Mouse (Mus musculus) cortical plate, adult 2 months (tissue): ENCODE measurements at regions not wholly inside any gene's neighbourhood (a gene's known extent, or its start where the extent isn't known, plus 50 kb on each side); places are given as distances from the start of the nearest gene placed in this dataset.
A peak's percentile ranks its signal among the peaks of the same experiment; 100 is the strongest.

Source experiments
- H3K27ac ChIP-seq: fragments of 200-500 bp; 2 replicates; pipeline ENCODE4 v1.5.1; 2012; ENCODE audit warnings: low read length, control low read depth, inconsistent platforms; ENCODE audit not compliant: insufficient read depth
- H3K4me1 ChIP-seq: fragments of 200-500 bp; 2 replicates; pipeline ENCODE4 v1.6.1; 2011; ENCODE audit warnings: low read length; ENCODE audit not compliant: control insufficient read depth, insufficient read depth
- H3K4me3 ChIP-seq: fragments of 200-500 bp; 2 replicates; pipeline ENCODE4 v1.5.1; 2011; ENCODE audit warnings: mild to moderate bottlenecking, low read length, control low read depth; ENCODE audit not compliant: insufficient read depth
- CTCF ChIP-seq: fragments of 200-500 bp; IDR thresholded peaks from 2 replicates; pipeline ENCODE4 v1.5.1; 2011; ENCODE audit warnings: mild to moderate bottlenecking, control low read depth, low read length; ENCODE audit not compliant: insufficient read depth; ENCODE audit errors: extremely low read depth
- POLR2A ChIP-seq: fragments of 200-500 bp; IDR thresholded peaks from 2 replicates; pipeline ENCODE4 v1.6.1; 2011; ENCODE audit warnings: mild to moderate bottlenecking, low read length, control low read depth; ENCODE audit not compliant: insufficient read depth; ENCODE audit errors: extremely low read depth

DNA sequence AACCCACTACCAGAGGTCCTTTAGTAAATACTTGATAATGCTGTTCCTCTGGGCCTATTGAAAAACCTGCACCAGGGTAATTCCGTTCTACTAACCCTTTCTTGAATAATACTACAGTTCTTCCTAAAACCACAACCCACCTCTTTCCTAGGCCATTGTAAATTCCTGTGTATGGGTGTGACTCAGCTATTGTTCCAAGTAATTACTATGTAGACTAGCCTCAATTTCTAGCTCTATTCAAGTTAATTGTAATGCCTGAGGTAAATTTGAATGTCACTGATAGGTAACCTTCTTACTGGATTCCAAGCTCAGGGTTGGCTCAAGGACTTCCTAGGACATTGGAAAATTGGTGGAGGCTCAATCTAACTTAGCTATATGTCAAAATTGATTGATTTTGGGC is 185.1 kb upstream of the Slc5a7 start:
- no peak for TF ChIP-seq POLR2A
- TF ChIP-seq CTCF = no peak
- Histone ChIP-seq H3K4me1 (no peaks in the 10 kb centered on the region), H3K4me3 (no peak overlapping the region), H3K27ac (no peak overlapping the region)

DNA sequence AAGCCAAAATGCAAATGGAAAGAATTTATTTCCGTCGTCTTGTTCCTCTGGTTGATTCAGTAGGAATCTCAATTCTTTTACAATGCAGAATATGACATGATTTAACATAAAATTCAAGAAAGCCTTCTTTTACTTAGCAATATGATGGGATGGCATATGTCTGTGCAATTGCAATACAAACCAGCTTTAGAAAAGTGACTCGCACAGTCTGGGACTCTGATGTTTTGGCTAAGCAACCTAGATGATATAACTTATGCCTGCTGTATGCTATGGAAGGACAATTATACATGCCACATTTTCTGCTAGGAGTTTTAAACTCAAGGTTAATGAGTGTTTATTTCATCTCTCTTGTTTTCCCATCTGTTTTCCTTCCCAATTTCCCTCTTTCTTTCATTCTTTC is 141.1 kb upstream of the Slc5a7 start:
- no peak overlapping the region for H3K27ac ChIP-seq
- TF ChIP-seq POLR2A = no peak
- no peak for TF ChIP-seq CTCF
- H3K4me1 ChIP-seq = no peaks in the 10 kb centered on the region
- H3K4me3 ChIP-seq = no peak overlapping the region

DNA sequence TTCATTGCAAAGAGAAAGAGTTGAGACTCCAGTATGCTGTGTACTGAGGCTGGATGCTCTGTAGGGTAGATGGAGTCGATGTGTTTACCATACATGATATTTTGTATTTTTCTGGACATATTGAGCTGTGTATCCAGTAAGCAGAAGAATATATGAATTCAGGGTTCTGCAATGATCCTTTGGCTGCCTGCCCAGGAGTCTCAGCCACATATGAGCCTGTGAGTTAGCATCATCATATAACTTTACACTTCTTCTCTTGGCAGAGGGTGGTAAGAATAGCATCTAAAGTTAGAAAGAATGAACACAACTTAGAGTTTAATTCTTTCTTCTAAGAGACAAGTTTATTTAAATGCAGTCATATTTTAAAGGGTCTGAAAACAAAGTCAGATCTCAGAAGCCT is 139.6 kb upstream of the Slc5a7 start:
- no peak for TF ChIP-seq CTCF
- no peak for TF ChIP-seq POLR2A
- Histone ChIP-seq H3K27ac (no peak overlapping the region), H3K4me1 (no peaks in the 10 kb centered on the region), H3K4me3 (no peak overlapping the region)

DNA sequence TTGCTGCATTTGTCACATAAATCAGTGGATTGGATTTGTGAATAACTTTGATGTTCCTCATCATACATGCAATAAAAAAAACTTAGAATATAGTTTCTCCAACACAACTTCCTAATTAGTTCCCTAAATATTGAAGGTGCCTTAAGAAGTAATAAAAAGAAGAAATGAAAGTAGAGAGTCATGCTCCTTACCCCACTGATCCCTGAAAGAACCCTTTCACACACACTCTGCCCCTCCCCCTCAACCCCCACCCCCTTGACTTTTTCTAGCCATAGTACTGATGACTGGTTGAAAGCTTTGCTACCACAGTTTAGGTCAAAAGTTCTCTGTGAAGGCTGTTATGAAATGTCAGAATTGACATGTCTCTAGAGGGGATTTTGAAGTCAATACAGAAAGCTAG is 131.1 kb upstream of the Slc5a7 start:
- Histone ChIP-seq H3K4me1 (no peaks in the 10 kb centered on the region), H3K27ac (no peak overlapping the region), H3K4me3 (no peak overlapping the region)
- TF ChIP-seq CTCF = no peak
- no peak for TF ChIP-seq POLR2A

DNA sequence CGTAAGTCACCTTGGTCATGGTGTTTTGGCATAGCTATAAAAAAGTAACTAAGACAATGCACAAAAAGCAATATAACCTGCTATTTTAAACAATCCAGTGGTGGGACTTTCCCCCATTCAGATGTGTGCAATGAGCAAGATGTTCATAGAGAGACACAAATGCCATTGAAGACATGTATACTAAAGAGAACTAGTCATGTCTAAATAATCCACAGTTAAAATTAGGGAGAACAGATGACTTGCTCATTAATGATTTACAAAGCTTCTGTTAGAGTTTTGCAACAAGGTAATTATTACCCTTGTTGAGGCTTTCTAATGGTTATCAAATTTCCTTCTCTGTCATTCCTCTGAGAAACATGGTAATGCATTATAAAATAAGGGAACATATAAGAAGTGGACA is 115.4 kb upstream of the Slc5a7 start:
- Histone ChIP-seq H3K4me3 (no peak overlapping the region), H3K4me1 (no peaks in the 10 kb centered on the region), H3K27ac (no peak overlapping the region)
- TF ChIP-seq CTCF = no peak
- no peak for TF ChIP-seq POLR2A

DNA sequence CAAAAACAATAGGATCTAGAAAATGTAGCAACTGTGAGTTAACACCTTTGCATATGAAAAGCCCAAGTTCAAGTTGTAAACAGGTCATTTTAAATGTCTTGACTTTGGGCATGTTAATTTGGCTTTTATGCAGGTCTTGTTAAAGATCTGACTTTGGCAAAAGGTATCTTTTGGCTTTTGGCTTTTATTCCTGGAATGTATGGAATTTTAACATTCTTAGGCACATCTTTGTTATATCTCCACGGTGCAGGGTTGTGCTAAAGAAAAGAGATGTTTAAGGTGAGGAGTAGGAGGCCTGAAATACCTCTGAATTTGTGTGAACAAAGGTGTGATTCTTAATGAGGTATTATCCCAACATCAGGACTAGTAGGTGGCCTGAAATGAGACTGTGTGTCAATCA is 97.6 kb upstream of the Slc5a7 start:
- H3K27ac ChIP-seq = no peak overlapping the region
- TF ChIP-seq CTCF (no peak), POLR2A (no peak)
- no peak overlapping the region for H3K4me3 ChIP-seq
- no peaks in the 10 kb centered on the region for H3K4me1 ChIP-seq

DNA sequence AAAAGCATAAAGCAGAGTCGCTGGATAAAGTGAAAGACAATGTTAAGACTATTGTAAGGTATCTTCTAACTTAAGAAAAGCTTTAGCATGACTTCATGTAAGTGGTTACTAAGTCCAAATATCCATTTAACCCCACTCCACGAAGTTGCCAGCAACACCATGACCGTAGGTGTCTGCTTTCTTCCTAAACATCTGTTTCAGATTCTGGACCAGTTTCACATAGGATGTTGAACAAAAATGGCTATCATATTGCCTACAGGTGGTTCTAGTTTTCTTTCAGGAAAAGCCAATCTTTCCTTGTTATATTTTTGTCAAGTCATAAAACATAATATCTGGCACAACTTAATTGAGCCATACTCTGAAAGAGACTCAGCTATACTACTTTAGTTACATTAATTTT is 78.7 kb upstream of the Slc5a7 start:
- no peak overlapping the region for H3K27ac ChIP-seq
- TF ChIP-seq CTCF (no peak), POLR2A (no peak)
- H3K4me3 ChIP-seq = no peak overlapping the region
- H3K4me1 ChIP-seq = no peaks in the 10 kb centered on the region

DNA sequence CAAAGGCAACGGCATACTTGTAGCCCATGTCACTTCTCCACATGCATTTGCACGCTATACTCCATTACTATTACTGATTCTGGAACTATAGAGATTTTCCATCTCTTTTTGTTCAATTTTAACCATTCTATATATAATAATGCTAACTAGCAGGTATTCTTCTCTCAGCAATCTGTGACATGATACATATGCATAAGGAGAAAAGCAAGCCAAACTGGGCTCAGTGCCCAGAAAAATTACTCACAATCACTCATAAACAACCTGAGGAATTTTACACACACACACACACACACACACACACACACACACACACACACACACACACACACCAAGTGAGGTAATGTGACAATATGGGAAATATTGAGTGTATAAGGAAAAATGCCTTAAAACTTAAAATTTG is 69.8 kb upstream of the Slc5a7 start:
- Histone ChIP-seq H3K4me1 (no peaks in the 10 kb centered on the region), H3K4me3 (no peak overlapping the region), H3K27ac (no peak overlapping the region)
- TF ChIP-seq POLR2A = no peak
- no peak for TF ChIP-seq CTCF

DNA sequence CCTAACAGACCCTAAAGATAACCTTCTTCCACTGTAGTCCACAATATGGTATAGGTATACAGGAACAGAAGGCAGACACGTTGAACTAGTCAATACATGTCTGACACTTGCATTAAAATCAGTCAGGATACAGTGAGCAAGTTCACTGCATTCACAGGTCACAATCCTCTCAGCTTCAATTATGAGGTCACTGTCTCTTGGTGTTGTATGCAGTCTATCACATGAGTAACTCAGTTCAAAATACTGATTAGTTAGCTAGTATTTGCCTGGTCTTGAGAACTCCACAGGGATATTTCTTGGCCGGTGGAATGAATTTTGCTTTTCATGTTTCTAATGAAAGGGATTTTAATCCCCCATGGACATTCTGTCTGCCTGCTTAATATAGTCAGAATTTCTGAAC is 69.1 kb upstream of the Slc5a7 start:
- no peak overlapping the region for H3K4me3 ChIP-seq
- H3K4me1 ChIP-seq = no peaks in the 10 kb centered on the region; the same call in 1 of the 2 replicates
- no peak overlapping the region for H3K27ac ChIP-seq
- TF ChIP-seq POLR2A (no peak), CTCF (no peak)

DNA sequence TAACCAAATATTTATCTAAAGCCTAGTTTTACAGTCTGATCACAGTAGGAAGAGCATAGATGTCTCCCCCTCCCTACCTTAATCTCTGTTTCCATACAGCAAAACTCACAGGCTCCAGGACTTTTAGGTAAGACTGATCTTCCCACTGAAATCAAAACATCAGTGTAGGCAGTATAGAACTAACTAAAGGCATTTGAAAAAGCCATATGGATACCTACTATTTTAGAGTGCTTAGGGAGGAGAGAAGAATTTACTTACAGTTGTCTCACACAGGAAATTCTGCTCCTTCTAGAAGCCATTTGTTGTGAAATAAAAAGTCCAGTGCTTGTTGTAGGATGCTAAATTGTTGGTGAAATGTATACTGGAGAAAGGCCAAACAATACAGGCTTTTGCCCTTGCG is 64.2 kb upstream of the Slc5a7 start:
- TF ChIP-seq CTCF (no peak), POLR2A (no peak)
- Histone ChIP-seq H3K4me3 (no peak overlapping the region), H3K27ac (peak overlapping the region; percentile 46; the same call in 1 of the 2 replicates), H3K4me1 (no peaks in the 10 kb centered on the region; the same call in 1 of the 2 replicates)

DNA sequence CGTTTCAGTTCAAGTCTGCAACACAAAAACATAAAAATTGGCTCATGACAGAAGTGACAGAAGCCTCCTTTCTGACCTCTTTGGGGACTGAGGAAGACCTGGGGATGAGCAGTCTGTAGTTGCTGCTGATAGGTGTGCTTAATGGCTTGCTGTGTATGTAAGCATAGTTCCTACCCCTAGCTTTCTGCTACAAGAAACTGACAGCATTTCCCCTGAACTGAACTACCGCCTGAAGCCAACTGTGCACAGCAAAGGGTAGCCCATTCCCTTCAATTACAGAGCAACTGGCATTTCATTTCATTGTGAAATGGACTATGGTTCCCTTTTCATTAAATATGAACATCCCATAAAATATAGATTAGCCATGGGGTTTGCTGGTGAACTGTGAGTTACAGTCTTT is 54.2 kb upstream of the Slc5a7 start:
- TF ChIP-seq POLR2A (no peak), CTCF (no peak)
- no peak overlapping the region for H3K27ac ChIP-seq
- no peaks in the 10 kb centered on the region for H3K4me1 ChIP-seq
- H3K4me3 ChIP-seq = no peak overlapping the region
